Mouse (Mus musculus) myocyte (in vitro differentiated cells): ENCODE data around the gene Myo15b.

Experiments
- CEBPB ChIP-seq: IDR thresholded peaks from 2 replicates; pipeline ENCODE4 v1.6.1; 2011; ENCODE audit warnings: mild to moderate bottlenecking, moderate library complexity; ENCODE audit not compliant: poor library complexity, insufficient read depth, severe bottlenecking
- E2F4 ChIP-seq: IDR thresholded peaks from one replicate; pipeline ENCODE4 v1.6.1; 2011; ENCODE audit warnings: mild to moderate bottlenecking, control low read depth, moderate library complexity; ENCODE audit not compliant: insufficient read depth
- MAX ChIP-seq: IDR thresholded peaks from one replicate; pipeline ENCODE4 v1.6.1; 2011; ENCODE audit warnings: low read depth, mild to moderate bottlenecking, control low read depth
- POLR2A ChIP-seq: IDR thresholded peaks from one replicate; pipeline ENCODE4 v1.6.1; 2011; ENCODE audit warnings: low read depth, mild to moderate bottlenecking, control low read depth, moderate library complexity; ENCODE audit not compliant: insufficient read length
- TCF12 ChIP-seq: IDR thresholded peaks from one replicate; pipeline ENCODE4 v1.6.1; 2011; ENCODE audit warnings: mild to moderate bottlenecking, control low read depth; ENCODE audit not compliant: poor library complexity, insufficient read depth, severe bottlenecking
- USF1 ChIP-seq: IDR thresholded peaks from one replicate; pipeline ENCODE4 v1.6.1; 2011; ENCODE audit warnings: low read depth, mild to moderate bottlenecking, control low read depth, moderate library complexity

GRCm38 (mm10) chr11:115933108-115933746 is 75.0 kb downstream of the Myo15b start, which contains the start of the genes Sap30bp and Recql5:
- TF ChIP-seq POLR2A (peak; percentile 16), MAX (peak; percentile 5), USF1 (no peak), TCF12 (no peak), E2F4 (no peak), CEBPB (no peak)
